Mouse (Mus musculus) neural tube, embryonic 12.5 days (tissue): ENCODE results near the gene Efcab8. TPM values are rescaled to one million over a fixed set of nuclear protein-coding genes. Genes with fewer than 3 reads are reported as not detected.

Experiments
- ATAC-seq: fragments of 200-750 bp; cut with Nextera tagmentation; 2 replicates; pipeline ENCODE4 v1.8.0; 2017; ENCODE audit warnings: low read depth, mild to moderate bottlenecking, moderate TSS enrichment, moderate library complexity; ENCODE audit not compliant: low FRiP score
- H3K27ac ChIP-seq: fragments of 300-500 bp; sonication (generic); 2 replicates; pipeline ENCODE4 v1.5.1; 2016
- H3K27me3 ChIP-seq: fragments of 300-500 bp; sonication (generic); replicated peaks from 2 replicates; pipeline ENCODE4 v1.6.1; 2016; ENCODE audit warnings: mild to moderate bottlenecking
- H3K36me3 ChIP-seq: fragments of 300-500 bp; sonication (generic); 2 replicates; pipeline ENCODE4 v1.6.1; 2016; ENCODE audit warnings: mild to moderate bottlenecking
- H3K4me1 ChIP-seq: fragments of 300-500 bp; sonication (generic); 2 replicates; pipeline ENCODE4 v1.6.1; 2016
- H3K4me2 ChIP-seq: fragments of 300-500 bp; sonication (generic); replicated peaks from 2 replicates; pipeline ENCODE4 v1.6.1; 2016; ENCODE audit warnings: mild to moderate bottlenecking
- H3K4me3 ChIP-seq: fragments of 300-500 bp; sonication (generic); 2 replicates; pipeline ENCODE4 v1.5.1; 2016
- H3K9ac ChIP-seq: fragments of 300-500 bp; sonication (generic); 2 replicates; pipeline ENCODE4 v1.6.1; 2016; ENCODE audit warnings: mild to moderate bottlenecking
- H3K9me3 ChIP-seq: fragments of 300-500 bp; sonication (generic); 2 replicates; pipeline ENCODE4 v1.6.1; 2016; ENCODE audit warnings: mild to moderate bottlenecking
- WGBS: fragments of 180-500 bp; shearing (Covaris S2); methylation state at CpG from one replicate; pipeline ENCODE4 v1.1.7; 2016; 5-methylcytosine and 5-hydroxymethylcytosine counted together
- polyA plus RNA-seq: library from polyadenylated mRNA; unstranded; fragments of >200 nt; fragmentation: Nextera tagmentation; extraction: Ambion mirVana; gene quantifications from 2 replicates; pipeline ENCODE4 v1.2.1, GENCODE M21; 2016

Gene Efcab8
- not detected in 2 replicates for polyA plus RNA-seq

DNA sequence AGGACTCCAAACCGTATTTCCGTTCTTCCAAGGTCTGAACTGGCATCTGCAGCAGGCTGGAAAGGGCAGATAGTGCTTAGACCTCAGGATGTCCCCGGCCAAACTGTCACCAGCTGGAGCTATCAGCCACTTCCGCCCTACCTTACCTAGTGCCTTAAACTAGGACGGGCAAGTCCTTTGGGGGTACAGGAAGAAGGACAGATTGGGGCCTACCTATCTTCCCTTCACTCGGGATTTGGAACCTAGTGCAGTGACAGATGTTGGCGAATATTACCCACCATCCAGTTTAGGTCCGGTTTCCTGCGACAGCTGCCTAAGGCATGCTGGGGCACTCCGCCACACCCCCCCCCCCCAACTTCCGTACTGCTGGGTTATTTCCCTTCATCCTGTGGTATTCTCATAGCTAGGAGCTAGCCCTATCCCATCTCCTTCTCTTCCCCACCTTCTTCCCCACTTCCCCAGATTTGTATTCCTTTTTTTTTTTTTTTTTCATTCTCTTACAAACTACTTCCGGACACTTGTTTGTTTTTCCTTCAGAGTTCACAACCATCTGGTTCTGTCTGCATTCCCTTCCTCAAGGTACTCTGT is at the start of gene Efcab8:
Gene Efcab8 (plus strand): TSS at position 538 of the 588 bp plus-strand sequence.
- H3K4me3 ChIP-seq, result 0 out of 2 replicates have a peak within 1 kb of the TSS, but pooled peaks have one; percentile 5
- peak within 1 kb of the TSS; percentile 60 for H3K4me2 ChIP-seq
- WGBS, result 55% methylated on average over 12 of the region's 12 CpGs
- no peak within 1 kb of the TSS for H3K27ac ChIP-seq
- no peaks in the 10 kb centered on the region for H3K36me3 ChIP-seq
- H3K4me1 ChIP-seq, result peaks cover 12% of the 10 kb centered on the region
- no peak for ATAC-seq
- H3K27me3 ChIP-seq, result no peaks in the 10 kb centered on the region
- H3K9me3 ChIP-seq, result no peaks in the 10 kb centered on the region
- H3K9ac ChIP-seq, result peak within 1 kb of the TSS; percentile 14; the same call in 1 of the 2 replicates

DNA sequence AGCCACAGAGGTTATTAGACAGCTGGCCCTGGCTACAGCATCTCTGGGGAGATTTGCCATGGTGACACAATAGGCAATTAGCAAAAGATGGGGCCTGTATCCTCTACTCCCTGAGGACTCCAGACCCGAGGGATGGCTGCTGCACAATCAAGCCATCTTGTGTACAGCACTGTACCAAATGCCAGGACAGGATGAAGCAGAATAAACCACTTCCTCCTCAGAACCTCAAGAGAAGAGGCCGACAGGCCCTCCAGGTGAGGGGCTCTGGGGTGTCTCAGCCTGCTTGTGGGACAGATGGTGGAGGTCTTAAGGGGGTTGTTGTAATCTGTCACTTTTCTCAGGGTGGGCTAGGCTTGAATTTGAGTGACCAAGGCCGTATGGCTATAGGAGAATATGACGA is 45.7 kb upstream of the Efcab8 start:
- Histone ChIP-seq H3K9me3 (no peaks in the 10 kb centered on the region), H3K36me3 (no peaks in the 10 kb centered on the region), H3K27me3 (no peaks in the 10 kb centered on the region), H3K4me3 (no peak overlapping the region), H3K4me2 (no peak overlapping the region), H3K4me1 (no peaks in the 10 kb centered on the region), H3K27ac (no peak overlapping the region), H3K9ac (no peak overlapping the region)
- 80% methylated on average over 4 of the region's 4 CpGs for WGBS
- ATAC-seq, result no peak

DNA sequence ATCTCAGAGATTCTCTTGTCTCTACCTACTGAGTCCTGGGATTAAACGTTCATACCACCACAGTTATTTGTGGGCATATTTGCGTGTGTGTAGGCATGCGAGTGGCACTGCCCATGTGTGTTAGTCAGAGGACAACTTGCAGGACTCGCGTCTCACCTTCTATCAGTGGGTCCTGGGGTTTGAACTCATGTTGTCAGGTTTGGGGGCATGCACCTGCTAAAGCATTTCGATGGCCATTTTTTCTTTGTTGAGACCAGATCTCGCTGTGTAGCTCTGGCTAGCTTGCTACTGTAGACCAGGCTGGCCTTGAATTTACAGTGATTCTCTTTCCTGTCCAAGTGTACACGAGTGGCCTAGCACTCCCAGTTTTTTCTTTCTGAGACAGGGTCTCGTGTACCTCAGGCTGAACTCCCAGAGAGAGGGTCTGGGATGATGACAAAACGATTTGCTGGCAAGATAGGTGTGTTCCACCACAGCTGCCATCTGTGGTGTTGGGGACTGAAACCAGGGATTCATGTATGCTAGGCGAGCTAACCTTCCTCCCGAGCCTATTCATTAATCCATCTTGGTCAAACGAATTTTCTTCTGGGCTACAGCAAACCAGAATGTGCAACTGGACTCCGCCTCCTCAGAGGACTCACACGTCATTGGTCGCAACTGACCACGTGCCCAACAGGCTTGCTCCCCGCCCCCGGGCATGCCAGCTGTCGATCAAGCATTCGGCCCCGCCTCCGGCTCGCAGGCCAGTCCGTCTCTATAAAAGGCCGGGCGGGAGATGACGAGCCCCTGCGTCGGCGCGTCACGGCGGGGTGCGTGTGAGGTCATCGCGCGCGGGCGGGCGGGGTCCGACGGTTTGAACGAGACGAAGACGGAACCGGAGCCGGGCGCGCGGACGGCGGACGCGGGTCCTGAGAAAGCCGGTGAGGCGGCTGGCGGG is 39.0 kb upstream of the Efcab8 start, which contains the start of gene Mapre1:
Gene Mapre1 (plus strand): TSS at position 775 of the 937 bp plus-strand sequence.
- Histone ChIP-seq H3K36me3 (no peaks in the 10 kb centered on the region), H3K27ac (peak within 1 kb of the TSS; percentile 82), H3K9ac (peak within 1 kb of the TSS; percentile 91), H3K9me3 (no peaks in the 10 kb centered on the region), H3K4me2 (peak within 1 kb of the TSS; percentile 83), H3K4me3 (peak within 1 kb of the TSS; percentile 82), H3K27me3 (no peaks in the 10 kb centered on the region), H3K4me1 (peaks cover 36% of the 10 kb centered on the region)
- 11% methylated on average over 58 of the region's 58 CpGs for WGBS
- peak; percentile 96 for ATAC-seq

DNA sequence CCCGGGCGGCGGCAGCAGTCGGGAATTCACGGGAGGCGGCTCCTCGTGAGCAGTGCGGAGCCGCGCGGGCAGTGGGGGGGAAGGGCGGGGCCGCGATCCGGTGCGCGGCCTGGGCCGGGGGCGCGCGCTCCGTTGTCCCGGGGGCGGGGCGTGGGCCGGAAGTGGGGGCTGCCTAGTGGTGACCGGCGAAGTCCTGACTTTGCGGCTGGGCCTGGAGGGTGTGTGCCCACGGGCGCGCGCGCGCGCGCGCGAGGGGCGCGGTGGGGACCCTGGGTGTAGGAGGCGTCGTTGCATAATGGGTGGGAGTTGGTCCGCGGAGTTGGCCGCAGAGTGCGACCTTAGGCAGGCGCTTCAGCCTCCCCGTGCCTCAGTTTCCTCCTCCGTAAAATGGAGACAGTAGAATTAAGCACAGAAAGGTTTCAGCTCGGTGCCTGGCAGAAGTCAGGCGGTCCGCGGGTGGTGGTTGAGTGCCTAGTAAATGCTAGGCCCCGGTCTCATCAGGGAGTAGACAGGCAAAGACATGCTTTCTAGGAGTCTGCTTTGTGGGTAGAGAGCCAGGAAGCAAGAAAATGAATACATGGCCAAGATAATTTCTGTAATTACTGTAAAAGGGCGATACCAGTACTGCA is 38.2 kb upstream of the Efcab8 start:
- Histone ChIP-seq H3K27me3 (no peaks in the 10 kb centered on the region), H3K4me2 (peak overlapping the region; percentile 83), H3K36me3 (peaks cover 2% of the 10 kb centered on the region; the same call in 1 of the 2 replicates), H3K4me1 (peaks cover 41% of the 10 kb centered on the region), H3K27ac (peak overlapping the region; percentile 82), H3K4me3 (peak overlapping the region; percentile 82), H3K9me3 (no peaks in the 10 kb centered on the region), H3K9ac (peak overlapping the region; percentile 91)
- ATAC-seq, result peak; percentile 89
- WGBS, result under 1% methylated on average over 55 of the region's 56 CpGs

DNA sequence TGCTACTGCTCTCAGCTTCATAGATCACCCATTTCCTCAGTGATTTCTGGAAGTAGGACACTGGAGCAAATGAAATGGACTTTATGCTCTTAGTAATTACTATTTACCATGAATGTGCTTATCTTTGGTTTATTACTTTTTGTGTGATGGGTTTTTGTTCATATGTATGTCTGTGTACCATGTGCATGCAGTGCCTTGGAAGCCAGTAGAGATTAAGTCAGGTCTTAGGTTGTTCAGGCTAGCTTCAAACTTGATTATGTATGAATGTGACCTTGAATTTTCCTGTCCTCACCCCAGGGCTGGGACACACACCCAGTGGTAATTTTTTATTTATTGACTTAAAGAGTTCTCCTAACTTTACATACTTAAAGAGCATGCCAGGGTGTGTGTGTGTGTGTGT is 31.7 kb upstream of the Efcab8 start:
- peaks cover 26% of the 10 kb centered on the region for H3K4me1 ChIP-seq

DNA sequence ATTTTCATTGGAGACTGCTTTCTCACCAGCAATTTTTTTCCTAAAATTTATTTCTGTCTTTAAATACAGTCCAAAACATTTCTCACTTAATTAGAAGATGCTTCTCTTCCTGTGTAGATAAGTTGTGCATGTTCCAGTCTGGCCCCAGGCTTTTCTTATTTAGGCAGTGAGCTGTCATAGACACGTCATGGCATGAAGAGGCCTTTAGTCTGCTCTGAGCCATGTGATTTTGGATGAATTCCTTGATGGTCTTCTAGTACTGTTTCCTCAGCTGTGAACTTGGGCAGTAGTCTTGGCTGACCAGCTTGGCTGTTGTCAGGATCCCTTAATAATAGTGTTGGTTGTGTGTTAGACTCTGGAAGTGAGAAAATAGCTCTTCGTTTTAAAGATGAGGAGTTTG is 29.4 kb upstream of the Efcab8 start:
- peaks cover 33% of the 10 kb centered on the region for H3K36me3 ChIP-seq
- H3K9ac ChIP-seq, result no peak overlapping the region
- H3K4me2 ChIP-seq, result no peak overlapping the region
- 92% methylated on average over 2 of the region's 2 CpGs for WGBS
- ATAC-seq, result no peak
- no peaks in the 10 kb centered on the region for H3K9me3 ChIP-seq
- no peak overlapping the region for H3K4me3 ChIP-seq
- H3K27me3 ChIP-seq, result no peaks in the 10 kb centered on the region
- H3K4me1 ChIP-seq, result peaks cover 8% of the 10 kb centered on the region; the same call in 1 of the 2 replicates
- H3K27ac ChIP-seq, result no peak overlapping the region

More for the DNA sequence above, 31.7 kb upstream of the Efcab8 start:
- no peak overlapping the region for H3K9ac ChIP-seq
- H3K9me3 ChIP-seq, result no peaks in the 10 kb centered on the region
- peaks cover 33% of the 10 kb centered on the region for H3K36me3 ChIP-seq
- H3K4me3 ChIP-seq, result no peak overlapping the region
- no peak overlapping the region for H3K27ac ChIP-seq
- H3K27me3 ChIP-seq, result no peaks in the 10 kb centered on the region
- no peak overlapping the region for H3K4me2 ChIP-seq
- no peak for ATAC-seq

DNA sequence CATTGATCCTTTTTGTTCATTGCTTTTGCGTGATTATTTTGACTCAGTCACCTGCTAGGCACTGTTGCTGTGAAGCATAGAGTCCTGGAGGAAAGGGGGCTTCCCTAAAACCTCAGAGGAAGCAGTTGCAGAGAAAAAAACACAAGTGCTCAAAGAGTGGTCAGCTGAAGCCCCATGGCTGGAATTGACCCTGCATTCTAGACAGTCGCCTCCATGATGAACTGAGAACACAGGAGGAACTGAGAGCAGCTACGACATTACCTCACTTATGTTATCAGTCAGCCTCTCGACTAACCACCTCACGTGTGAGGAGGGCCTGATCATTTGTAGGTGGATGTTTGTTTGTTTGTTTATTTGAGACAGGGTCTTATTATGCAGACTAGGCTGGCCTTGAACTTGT is 17.6 kb upstream of the Efcab8 start:
- Histone ChIP-seq H3K4me3 (no peak overlapping the region), H3K36me3 (peaks cover 90% of the 10 kb centered on the region), H3K27ac (no peak overlapping the region), H3K4me2 (no peak overlapping the region), H3K9ac (no peak overlapping the region), H3K27me3 (no peaks in the 10 kb centered on the region), H3K4me1 (no peaks in the 10 kb centered on the region), H3K9me3 (no peaks in the 10 kb centered on the region)
- ATAC-seq, result no peak
- 92% methylated on average over 5 of the region's 5 CpGs for WGBS

DNA sequence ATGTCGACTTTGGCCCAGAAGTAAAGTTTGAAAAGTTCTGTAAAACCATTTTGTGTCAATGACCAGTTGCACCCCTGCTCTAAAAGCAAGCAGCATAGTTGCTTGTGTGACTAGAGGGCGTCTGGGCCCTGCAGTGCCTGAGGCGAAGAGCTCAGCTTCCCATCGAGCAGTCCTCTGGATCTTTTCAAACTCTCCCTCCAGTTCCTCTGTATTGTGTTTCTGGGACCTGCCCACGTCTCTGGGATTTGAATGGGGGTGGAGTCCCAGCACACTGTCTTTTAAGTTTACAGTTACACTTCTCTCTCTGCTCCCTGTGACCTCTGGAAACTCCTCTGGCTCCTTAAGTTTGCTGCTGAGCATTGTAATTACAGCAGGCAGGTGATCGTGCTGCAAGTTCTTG is 12.2 kb upstream of the Efcab8 start:
- Histone ChIP-seq H3K36me3 (peaks cover 58% of the 10 kb centered on the region), H3K27ac (no peak overlapping the region), H3K4me1 (no peaks in the 10 kb centered on the region), H3K9ac (no peak overlapping the region), H3K4me2 (no peak overlapping the region), H3K27me3 (no peaks in the 10 kb centered on the region), H3K4me3 (no peak overlapping the region), H3K9me3 (no peaks in the 10 kb centered on the region)
- 65% methylated on average over 6 of the region's 6 CpGs for WGBS
- ATAC-seq, result no peak

DNA sequence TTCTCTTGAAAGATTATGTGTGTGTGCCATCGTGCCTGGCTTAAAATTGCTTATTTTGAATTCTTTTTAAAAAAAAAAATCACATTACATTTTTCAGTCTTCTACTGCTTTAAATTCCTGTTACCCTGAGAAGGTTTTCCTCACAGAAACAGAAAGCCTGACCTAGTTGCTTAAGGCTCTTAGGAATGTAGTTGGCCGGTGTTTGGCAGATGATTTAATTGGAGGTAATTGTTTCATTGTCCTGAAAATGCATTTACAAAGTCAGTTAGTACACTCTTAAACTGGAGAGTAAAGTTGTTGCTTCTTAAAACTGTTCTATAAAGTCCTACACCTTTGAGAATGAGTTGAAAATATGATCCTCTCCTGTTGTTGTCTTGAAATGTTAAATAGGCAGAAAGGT is 10.8 kb upstream of the Efcab8 start:
- 91% methylated on average over 2 of the region's 2 CpGs for WGBS
- Histone ChIP-seq H3K36me3 (peaks cover 53% of the 10 kb centered on the region), H3K27me3 (no peaks in the 10 kb centered on the region), H3K4me1 (no peaks in the 10 kb centered on the region), H3K4me2 (no peak overlapping the region), H3K9me3 (no peaks in the 10 kb centered on the region), H3K9ac (no peak overlapping the region), H3K27ac (no peak overlapping the region), H3K4me3 (no peak overlapping the region)
- no peak for ATAC-seq

DNA sequence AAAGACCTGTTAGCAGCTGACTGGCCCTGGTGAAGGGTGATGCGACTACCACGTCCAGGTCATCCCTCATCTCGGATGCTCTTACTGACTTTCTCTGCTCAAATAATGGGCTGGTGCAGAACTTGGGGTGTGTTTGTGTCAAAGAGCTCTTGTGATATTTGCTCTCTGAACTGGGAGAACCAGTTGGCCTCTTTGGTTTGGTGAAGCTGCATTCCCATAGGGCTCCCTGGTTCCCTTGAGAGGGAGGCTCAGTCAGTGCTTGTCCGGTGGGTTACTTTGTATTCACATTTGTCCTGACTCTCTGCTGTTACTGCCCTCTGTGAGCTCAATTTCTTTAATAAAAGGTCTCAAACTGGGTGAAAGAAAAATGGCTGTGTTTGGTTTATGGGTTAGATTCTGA is 6.8 kb upstream of the Efcab8 start:
- Histone ChIP-seq H3K4me1 (no peaks in the 10 kb centered on the region), H3K36me3 (peaks cover 26% of the 10 kb centered on the region), H3K27ac (no peak overlapping the region), H3K4me3 (no peak overlapping the region), H3K27me3 (no peaks in the 10 kb centered on the region), H3K9ac (no peak overlapping the region), H3K9me3 (no peaks in the 10 kb centered on the region), H3K4me2 (no peak overlapping the region)
- 94% methylated on average over 4 of the region's 4 CpGs for WGBS
- no peak for ATAC-seq

DNA sequence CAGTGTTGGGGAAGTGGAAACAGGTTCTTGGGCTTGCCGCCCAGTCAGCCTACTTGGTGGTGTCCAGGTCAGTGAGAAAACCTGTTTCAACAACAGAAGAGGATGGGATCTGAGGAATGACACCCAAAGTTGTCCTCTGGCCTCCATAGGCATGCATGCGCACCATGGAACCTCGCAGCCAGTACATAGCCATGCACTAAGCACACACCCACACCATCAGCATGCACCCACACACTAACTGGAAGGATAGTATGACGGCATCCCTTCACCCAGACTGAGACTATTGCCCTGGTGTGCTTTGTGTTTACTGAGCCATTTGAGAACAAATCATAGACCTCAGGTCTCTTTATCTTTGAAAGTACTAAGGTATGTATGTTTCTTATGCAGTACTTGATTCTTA is 4.3 kb upstream of the Efcab8 start:
- peaks cover 18% of the 10 kb centered on the region for H3K36me3 ChIP-seq
- no peak for ATAC-seq
- H3K4me1 ChIP-seq, result peaks cover 12% of the 10 kb centered on the region
- H3K9ac ChIP-seq, result no peak overlapping the region
- H3K4me2 ChIP-seq, result no peak overlapping the region
- no peak overlapping the region for H3K4me3 ChIP-seq
- H3K27ac ChIP-seq, result no peak overlapping the region
- no peaks in the 10 kb centered on the region for H3K9me3 ChIP-seq
- 99% methylated on average over 4 of the region's 4 CpGs for WGBS
- H3K27me3 ChIP-seq, result no peaks in the 10 kb centered on the region
